Mouse (Mus musculus) lung, postnatal 10 days (tissue): ENCODE data around the gene Chrnb2.
"Not testable (repeated sequence)": the region's sequence is repeated elsewhere in the genome, so short reads cannot be mapped to it uniquely, and the experiment has no call there.

ENCODE experiments used
- DNase-seq: peaks from one replicate; pipeline ENCODE4 v3.0.0; 2021

Chrnb2 gene

DNA sequence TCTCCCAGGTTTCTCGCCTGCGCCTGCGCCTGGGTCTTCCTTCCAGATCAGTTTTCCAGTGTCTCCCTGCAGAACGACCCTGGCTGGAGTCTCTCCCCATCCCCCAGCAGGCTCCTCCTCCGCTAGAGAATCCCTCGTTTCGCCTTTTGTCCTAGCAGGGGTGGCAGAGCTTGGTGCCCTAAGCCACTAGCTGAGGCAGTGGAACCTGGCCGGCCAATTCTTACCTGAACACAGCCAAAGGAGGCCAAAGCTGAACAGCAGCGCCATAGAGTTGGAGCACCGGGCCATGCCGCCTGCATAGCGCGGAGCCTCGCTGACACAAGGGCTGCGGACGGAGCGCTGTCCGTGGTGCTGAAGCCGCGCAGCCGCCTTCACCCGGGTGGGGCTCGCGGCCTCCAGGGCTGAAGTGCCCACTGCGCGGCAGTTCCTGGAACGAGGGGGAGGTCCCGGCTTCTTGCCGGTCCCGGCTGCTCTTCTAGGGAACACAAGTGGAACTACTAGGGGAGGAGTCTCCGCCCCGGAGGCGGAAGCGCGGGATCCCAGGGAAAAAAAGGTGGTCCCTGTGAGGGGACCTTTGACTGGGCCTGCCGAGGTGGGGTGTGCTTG, at the start of gene Chrnb2:
TSS of gene Chrnb2 (minus strand) at position 514 of the 606 bp plus-strand sequence.
- DNase-seq: peak; percentile 87

DNA sequence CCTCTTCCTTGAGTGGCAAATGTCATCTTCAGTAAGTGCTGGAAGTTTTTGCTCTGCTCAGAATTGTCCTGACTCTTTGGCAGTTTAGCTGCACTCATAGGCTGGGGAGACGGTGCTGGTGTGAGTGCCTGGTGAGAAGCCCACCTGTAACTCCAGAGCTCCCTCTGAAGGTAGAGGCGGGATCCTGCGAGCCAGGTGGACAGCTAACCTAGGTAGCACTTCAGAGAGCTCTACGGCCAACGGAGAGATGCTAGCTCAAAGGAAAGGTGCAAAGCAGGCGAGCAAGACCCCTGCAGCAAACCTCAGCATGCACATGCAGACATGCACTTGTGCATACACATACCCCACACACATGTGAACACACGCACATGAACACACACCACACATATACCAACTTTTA, 49.6 kb upstream of the Chrnb2 start:
- DNase-seq: no peak

DNA sequence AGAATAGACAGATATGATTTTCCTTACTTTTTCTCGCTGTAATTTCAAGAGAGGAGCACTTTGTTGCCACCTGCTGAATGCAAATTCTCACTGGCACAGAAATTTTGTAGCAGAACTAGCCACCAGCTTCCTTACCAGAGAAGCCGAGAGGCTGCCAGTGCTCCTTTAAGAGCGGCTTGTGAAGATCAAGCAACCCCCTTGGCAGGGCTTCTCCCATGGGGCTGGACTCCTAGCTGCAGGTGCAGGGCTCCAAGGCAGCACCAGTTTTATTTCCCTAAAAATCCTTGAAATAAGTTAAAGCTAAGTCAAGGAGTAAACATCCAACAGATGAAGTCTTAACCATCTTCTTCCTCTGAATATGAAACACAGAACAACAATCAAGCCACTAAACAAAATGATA, 47.7 kb upstream of the Chrnb2 start:
- no peak for DNase-seq

DNA sequence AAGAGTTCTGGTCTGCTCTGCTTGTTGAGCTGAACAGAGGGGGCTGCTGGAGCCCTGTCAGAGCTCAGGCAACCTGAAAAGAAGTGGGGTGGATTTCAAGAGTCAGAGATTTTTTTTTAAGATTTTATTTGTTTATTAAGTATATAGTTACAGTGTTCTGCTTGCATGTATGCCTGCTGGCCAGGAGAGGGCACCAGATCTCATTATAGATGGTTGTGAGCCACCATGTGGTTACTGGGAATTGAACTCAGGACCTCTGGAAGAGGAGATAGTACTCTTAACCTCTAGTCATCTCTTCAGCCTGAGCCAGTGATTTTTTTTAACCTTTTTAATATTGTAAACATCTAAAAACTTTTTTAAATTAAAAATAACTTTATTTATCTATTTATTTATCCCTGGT, 46.4 kb upstream of the Chrnb2 start:
- DNase-seq: no peak

DNA sequence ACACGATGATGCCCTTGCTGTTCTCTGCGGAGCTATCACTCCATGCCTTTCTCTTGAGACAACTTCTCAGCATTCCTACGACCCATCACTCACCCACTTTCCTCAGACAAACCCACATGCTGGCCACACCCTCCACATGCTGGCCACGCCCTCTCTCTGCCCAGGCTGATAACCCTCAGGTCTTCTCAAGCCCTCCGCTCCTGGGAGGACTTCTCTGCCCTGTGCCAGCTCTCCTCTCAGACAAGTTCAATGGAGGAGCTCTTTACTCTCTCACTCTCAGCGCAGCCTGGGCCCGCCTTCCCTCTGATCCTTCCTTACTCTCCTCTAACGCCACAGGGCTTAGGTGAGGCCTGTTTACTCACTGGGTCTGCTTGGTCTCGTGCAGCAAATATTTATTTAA, 44.2 kb upstream of the Chrnb2 start:
- DNase-seq: no peak

DNA sequence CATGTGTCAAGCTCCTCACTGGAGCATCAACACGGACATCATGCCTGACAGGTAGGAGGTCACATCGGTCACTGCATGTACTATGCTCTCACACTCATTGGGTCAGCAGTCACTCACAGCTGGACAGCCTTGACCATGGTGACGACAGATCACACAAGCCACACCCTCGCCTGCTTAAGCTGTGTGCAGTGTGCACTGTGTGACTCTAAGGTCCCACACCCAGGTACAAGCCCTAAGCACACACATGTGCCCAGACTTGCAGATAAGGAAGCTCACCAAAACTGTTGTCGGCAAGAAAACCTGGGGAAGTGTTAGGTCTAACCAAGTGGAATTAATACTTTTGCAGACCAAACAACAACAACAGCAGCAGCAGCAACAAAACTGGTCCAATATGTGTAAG, 43.4 kb upstream of the Chrnb2 start:
- no peak for DNase-seq

DNA sequence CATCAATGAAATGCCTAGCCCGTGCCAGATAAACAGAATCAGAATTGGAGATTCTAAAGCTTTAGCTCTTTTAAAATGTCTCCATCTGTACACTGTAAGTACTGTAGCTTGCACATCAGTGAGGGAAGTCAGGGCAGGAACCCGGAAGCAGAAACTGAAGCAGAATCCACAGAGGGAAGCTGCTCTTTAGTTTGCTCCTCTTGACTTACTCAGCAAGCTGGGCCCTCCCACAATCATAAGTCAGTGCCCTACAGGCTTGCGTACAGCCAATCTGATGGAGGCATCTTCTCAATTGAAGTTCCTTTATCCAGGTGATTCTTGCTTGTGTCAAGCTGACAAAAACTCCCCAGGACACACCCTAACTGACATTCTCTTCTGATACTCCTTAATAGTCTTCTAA, 42.7 kb upstream of the Chrnb2 start:
- DNase-seq: no peak

DNA sequence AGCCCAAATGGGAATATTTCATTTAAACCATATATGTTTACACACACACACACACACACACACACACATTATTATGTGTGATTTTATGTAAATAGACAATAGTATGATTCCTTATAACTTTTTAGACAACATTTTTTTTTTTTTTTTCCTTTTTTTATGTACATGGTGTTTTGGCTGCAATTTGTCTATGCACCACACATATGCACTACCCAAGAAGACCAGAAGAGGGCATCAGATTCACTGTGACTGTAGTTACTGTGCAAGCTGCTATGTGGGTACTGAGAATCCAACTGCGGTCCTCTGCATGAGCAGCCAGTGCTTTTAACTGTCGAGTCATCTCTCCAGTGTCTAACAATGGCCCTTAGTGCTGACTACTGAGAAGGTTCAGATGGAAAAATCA, 42.3 kb upstream of the Chrnb2 start:
- no peak for DNase-seq

DNA sequence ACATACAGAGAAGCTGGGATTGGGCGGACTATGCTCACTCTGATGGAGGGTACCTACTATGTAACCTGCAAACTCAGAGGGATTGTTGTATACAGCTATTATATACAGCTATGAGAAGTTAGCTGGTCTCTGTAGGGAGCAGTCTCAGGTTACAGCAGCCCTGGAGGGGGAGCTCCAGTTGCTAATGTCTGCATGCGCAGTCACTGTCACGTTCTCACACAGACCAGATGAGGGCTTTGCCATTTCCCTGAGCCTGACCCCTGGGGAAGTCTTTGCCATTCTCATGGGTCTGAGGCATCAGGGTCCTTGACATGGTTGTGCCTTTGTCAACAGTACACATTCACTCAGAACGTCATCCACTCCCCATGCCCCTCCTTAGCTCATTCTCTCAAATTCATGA, 40.7 kb upstream of the Chrnb2 start:
- no peak for DNase-seq

DNA sequence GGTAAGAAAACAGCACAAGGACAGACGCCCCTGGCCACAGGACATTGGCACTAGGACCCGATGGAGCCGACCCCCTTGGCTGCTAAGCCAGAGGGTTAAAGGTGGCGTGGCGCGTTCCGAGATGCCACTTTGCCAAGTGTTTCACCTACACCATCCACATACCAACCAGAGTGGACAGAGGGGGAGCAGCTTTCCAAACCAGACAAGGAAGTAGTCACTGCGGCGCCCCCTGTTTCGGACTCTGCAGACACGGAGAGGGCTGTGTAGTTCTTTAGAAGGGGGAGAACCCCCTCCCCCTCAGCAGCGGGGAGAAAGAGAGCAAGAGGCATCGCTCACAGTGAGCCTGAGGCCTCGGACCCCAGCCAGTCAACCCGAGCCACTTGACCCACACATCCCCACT, 38.4 kb upstream of the Chrnb2 start:
- DNase-seq: no peak

DNA sequence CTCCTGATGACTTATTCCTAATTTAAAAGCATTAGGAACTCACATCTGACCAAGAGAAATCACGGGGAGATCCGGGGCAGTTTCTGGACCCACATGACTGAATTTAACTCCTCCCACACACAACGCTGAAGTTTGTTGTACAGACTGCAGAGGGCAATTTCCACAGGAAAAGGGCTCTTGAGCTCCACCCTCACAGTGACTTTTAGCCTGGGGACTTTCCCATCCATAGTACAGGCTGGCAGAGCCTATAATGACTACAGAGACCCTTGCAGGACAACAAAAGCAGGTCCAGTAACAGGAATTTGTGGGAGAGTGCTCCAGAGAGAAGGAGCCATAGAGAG, 37.0 kb upstream of the Chrnb2 start:
- peak; percentile 64 for DNase-seq

DNA sequence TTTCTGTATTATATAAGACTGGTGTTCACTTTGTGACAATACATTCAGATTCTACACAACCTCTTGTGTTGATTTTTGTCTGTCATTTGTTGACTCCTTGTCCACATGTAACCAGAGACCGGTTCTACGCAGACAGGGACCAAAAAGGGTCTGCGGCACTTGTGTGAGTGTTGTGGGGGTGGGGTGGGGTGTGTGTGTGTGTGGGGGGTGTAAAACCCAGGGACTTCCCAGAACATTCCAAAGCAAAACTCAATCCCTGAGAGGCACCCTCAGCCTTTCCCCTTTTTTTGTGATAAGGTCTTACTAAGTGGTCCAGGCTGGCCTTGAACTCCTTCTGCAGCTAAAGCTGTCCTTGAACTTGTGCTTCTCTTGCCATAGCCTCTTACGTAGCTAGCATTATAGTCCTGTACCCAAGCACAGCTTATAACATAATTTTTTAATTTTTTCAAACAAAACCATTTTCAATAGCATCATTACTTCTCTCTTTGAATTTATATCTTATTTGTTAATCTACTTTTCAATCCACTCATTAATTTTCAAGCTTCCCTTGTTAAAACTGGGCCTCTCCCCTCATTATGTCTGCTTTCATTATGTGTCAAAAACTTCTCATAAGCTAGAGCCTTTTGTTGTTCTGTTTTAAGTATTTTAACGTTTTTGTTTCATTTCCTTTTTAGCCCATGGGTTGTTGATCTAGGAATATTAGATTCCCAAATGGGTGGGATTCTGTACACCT, 36.5 kb upstream of the Chrnb2 start:
- no peak for DNase-seq

DNA sequence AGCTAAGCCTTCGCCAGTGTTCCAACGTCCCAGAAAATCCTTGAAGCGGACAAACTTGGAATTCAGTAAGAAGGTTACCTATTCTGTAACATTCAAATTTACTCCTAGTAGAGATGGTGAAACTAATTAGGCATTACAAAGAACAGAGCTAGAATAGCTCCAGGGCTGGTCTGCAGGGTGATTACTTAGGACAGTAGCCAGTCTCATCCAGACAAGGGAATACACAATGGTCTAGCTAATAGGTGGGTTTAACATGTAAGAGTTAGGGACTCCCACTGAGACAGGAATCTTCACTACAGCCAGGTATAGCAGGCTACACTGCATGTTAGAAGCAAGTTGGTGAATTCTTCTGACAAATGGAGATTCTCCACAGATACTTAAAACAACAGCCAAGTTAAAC, 35.6 kb upstream of the Chrnb2 start:
- not testable (repeated sequence) for DNase-seq

DNA sequence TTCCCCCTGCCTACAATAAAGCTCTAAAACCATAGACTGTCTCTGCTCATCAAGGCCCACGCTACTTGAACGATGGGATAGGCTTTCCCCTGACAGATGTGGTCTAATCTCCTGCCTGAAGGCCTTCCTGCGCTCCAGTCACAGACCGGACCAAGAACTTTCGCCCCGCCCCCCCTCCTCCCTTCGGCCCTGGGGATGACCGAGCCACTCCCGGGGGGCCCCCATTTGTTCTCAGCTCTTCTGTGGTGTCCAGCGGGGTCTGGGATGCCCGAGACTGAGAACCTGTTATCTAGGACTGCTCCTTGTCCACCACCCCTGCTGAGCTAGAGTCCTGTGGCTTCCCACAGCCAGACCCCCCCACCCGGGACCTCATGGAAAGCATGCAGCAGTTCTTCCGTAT, 35.0 kb upstream of the Chrnb2 start:
- no peak for DNase-seq

DNA sequence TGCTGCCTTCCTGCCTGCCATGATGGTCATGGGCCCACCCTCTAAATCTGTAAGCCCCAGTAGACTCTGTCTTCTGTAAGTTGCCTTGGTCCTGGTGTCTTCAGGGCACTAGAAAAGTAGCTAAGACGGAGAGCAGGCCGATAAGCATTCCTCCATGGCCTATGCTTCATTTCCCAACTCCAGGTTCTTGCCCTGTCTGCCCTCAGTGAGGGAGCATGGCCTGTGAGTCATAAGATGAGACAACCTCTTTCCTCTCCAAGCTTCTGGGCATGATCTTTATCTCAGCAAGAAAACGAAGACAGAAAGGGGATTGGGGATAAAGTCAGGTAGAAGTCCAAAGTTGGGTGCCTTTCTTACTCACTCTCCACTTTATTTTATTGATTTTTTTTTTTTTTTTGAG, 34.1 kb upstream of the Chrnb2 start:
- DNase-seq: no peak

DNA sequence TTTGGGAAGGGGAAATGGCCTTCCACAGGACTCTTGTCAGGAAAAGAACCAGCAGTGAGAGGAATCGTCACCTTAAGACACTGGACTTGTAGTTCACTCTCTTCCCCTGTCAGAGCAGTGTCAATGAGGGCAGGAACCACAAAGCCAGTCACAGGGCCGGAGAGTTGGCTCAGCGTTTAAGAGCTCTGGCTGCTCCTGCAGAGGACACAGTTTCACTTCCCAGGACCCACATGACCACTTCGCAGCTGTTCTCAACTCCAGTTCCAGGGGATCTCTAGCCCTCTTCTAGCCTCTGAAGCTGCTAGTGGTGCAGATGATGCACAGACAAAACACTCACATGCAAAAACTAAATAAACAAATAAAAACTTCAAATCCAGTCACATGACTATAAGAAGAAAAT, 31.9 kb upstream of the Chrnb2 start:
- no peak for DNase-seq

DNA sequence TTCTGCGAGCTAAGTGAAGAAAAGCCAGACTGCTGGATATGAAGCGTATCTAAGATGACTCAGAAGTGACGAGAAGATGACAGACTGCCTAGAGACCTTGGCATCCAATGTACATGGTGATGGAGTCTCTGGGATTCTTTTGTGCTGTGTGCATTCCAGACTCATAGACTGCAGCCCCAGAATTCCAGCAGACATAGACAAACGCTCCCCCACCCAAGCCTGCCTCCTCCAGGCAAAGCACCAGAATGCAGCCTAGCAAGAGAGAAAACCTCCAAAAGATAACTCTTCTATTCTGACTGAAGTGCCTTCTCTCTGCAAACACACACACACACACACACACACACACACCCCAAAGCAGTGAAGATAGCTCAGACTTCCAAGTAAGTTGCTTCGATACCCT, 31.3 kb upstream of the Chrnb2 start:
- DNase-seq: no peak

DNA sequence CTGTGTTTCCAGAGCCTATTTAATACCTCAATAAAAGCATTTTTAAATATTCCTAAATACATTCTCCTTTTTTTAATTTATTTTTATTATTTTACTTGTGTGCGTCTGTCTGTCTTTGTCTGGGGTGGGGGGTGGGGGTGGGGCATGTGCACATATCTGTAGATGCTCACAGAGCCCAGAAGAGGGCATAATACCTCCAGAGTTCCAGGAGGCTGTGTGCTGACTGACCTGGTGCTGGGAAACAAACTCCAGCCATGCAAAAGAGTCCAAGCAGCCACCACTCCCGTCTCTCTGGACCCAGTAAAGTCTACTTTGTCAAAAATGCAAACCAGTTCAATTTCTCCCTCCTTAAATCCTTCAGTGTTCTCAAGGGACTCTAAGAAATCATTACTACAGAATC, 30.2 kb upstream of the Chrnb2 start:
- no peak for DNase-seq

DNA sequence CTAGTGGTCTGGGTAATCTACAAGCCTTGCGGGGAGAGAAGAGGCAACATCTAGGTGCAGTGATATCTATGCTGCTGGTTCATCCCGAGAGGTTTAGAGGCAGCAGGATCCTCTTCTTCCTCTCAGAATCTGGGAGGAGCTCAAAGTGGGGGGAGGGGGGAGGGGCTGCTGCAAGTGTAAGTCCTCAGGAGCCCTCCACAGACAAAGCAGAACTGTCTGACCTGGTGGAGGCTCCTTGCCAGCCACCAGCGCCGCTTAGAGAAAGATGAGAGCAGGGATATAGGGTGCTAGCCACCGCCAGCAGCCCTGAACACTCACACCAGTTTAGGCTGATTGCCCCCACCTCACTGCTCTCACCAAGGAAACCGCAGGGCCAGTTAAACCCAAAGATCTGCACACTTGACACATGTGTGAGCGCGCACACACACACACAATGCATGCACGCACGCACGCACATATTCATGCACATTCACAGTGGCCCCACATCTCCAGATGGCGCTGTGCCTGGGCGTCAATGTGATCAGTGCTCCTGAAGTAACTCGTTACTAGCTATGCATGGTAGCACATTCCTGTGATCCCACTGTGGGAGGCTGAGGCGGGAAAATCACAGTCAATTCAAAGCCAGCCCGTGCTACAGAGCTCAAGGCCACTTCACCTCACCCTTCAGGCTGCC, 24.4 kb upstream of the Chrnb2 start:
- DNase-seq: no peak

DNA sequence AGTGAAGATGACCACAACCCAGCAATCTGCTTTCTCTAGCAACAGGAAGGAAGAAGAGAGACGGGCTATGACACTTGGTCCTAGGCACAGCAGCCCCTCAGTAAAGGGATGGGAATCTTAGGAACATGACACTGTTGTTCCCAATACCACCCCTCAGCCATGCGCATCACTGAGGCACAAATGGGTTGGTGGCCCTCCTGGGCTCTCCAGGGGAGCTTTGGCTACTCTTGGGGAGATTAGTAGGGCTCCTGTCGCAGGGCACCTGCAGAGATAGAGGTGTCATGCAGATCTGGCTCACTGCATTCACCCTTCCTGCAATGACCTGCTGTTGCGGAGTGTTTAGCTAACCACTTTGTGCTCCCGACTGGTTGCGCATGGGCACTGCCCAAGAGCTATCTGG, 21.8 kb upstream of the Chrnb2 start:
- DNase-seq: no peak

DNA sequence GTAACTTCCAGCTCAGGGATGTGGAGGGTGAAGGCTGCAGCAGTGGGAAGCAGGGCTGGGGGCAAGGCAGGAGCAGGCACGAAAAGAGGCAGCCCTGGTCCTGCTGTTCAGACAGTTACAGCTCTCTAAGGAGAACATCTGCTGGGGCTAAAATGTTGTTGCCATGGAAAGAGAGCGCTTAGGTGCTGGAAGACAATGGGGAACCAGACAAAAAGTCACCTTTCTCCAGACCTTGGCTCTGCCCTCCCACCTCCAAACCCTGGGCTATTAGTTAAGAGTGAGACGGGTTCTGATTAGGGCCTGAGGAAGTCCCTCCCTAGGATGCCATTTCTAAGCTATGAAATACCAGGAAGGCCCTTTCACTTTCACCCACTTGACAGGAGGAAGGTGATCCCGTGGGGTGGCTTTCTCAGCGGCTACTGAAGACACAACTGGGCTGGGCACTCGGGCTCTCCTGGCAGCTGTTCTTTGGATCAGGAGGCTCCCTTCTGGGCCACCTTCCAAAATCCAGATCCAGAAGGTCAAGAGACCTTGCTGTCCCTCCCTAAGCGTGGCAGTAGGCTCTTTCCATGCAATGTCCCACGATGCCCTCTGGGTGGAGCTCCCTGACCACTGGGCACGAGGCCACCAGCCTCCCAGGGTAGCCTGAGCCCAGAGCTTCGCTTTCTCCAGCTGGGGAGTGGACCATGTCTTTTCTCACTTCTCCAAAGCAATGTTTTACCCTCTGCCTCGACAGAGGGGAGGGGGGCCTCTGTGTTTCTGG, 20.7 kb upstream of the Chrnb2 start:
- DNase-seq: peak; percentile 94

DNA sequence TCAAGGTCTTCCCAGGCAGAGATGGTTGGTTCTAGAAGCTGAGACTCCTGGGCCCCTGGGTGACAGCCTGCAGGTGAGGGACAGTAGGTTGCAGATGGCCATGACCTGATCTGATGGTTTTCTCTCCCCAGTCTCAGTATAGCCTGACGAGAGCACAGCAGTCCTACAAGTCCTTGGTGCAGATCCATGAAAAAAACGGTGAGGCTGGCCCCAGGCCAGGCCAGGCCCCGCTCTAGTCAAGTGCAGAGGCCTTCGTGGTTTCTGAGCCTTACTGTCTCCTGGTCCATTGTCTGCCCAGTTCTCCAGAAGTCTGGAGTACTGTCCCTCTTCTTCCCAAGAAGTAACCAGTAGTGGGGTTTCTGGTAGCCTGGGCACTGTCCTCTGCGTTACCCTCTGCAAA, 17.2 kb upstream of the Chrnb2 start:
- no peak for DNase-seq

DNA sequence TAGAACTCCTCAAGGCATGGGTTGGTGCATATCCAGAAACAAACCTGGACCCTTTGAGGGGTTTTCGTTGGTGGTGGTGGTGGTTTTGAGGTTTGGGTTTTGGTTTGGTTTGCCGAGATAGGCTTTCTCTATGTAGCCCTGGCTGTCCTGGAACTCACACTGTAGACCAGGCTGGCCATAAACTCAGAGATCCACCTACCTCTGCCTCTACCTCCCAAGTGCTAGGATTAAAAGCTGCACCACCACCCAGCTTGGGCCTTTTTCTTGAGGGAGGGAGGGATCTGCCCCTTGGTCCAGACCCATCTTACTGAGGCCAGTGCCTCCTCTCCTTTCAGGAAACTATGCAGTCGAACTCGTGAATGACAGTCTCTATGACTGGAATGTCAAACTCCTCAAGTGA, 15.7 kb upstream of the Chrnb2 start:
- DNase-seq: no peak

DNA sequence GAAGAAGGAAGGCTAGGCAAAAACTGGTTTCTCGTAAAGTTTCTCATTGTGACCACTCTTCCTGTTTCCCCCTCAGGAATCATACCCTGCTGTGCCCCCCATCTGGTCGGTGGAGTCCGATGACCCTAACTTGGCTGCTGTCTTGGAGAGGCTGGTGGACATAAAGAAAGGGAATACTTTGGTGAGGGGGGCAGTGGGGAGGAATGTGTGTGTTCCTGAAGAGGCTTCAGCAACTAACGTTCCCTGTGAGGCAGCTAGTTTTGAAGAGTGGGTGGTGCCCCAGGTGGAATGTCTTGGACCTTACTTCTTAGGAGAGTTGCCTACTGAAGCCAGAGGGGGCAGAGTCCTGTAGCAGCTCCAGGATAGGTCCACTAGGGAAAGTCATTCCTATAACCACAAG, 11.6 kb upstream of the Chrnb2 start:
- no peak for DNase-seq
